Mouse (Mus musculus) stomach, postnatal 0 days (tissue): ENCODE measurements around the gene Timm8a2.

Source experiments
- CTCF ChIP-seq: IDR thresholded peaks from 2 replicates; pipeline ENCODE4 v1.5.1; 2016; ENCODE audit warnings: antibody characterized with exemption, low read depth, mild to moderate bottlenecking, moderate library complexity
- EP300 ChIP-seq: optimal IDR thresholded peaks from 2 replicates; pipeline ENCODE3; 2016; ENCODE audit warnings: antibody characterized with exemption

GRCm38 (mm10) chr14:122066243-122066642 is 31.8 kb downstream of the Timm8a2 start:
- TF ChIP-seq CTCF, result no peak
- no peak for TF ChIP-seq EP300
